Mouse (Mus musculus): Measurements from ENCODE around the gene Prkcb. TPM values are rescaled to one million over a fixed set of nuclear protein-coding genes. Genes with fewer than 3 reads are reported as not detected.

Prkcb gene
- polyA plus RNA-seq, 1 experiment from 2014 or later, result 4.8 TPM

- no peaks in the 10 kb centered on the region for H3K27me3 ChIP-seq (ENCODE audit: insufficient read depth, low read length)
- no peak overlapping the region for H3K4me3 ChIP-seq (ENCODE audit: low read length)
- peak; percentile 59 for ATAC-seq (ENCODE audit: low FRiP score, low TSS enrichment)
- no peak overlapping the region for H3K9ac ChIP-seq (replicated peaks; ENCODE audit: low read length)
- 29% methylated on average over 21 of the region's 21 CpGs for WGBS
- no peaks in the 10 kb centered on the region for H3K9me3 ChIP-seq (ENCODE audit: low read length)
- H3K4me2 ChIP-seq (replicated peaks; ENCODE audit: low read depth, low read length), result peak overlapping the region; percentile 30
- H3K27ac ChIP-seq (ENCODE audit: low read length), result no peak overlapping the region
- H3K36me3 ChIP-seq (ENCODE audit: insufficient read depth, low read length), result no peaks in the 10 kb centered on the region
- H3K4me1 ChIP-seq (ENCODE audit: insufficient read depth, low read length), result no peaks in the 10 kb centered on the region
These were observed 37.1 kb upstream of the Prkcb start for GRCm38 (mm10) chr7:122251197-122252011.

- H3K4me1 ChIP-seq (ENCODE audit: insufficient read depth, low read length), result no peaks in the 10 kb centered on the region
- H3K9ac ChIP-seq (replicated peaks; ENCODE audit: low read length), result no peak overlapping the region
- H3K4me3 ChIP-seq (ENCODE audit: low read length), result no peak overlapping the region
- no peaks in the 10 kb centered on the region for H3K27me3 ChIP-seq (ENCODE audit: insufficient read depth, low read length)
- no peak for ATAC-seq (ENCODE audit: low FRiP score, low TSS enrichment)
- WGBS, result 83% methylated on average over 7 of the region's 7 CpGs
- H3K27ac ChIP-seq (ENCODE audit: low read length), result no peak overlapping the region
- no peaks in the 10 kb centered on the region for H3K9me3 ChIP-seq (ENCODE audit: low read length)
- H3K36me3 ChIP-seq (ENCODE audit: insufficient read depth, low read length), result no peaks in the 10 kb centered on the region
- no peak overlapping the region for H3K4me2 ChIP-seq (replicated peaks; ENCODE audit: low read depth, low read length)
These were observed 31.8 kb upstream of the Prkcb start for GRCm38 (mm10) chr7:122256722-122257121.

- H3K4me1 ChIP-seq (ENCODE audit: insufficient read depth, low read length), result no peaks in the 10 kb centered on the region
- H3K9me3 ChIP-seq (ENCODE audit: low read length), result no peaks in the 10 kb centered on the region
- no peak overlapping the region for H3K4me2 ChIP-seq (replicated peaks; ENCODE audit: low read depth, low read length)
- 82% methylated on average over 4 of the region's 4 CpGs for WGBS
- ATAC-seq (ENCODE audit: low FRiP score, low TSS enrichment), result no peak
- H3K27ac ChIP-seq (ENCODE audit: low read length), result no peak overlapping the region
- no peaks in the 10 kb centered on the region for H3K27me3 ChIP-seq (ENCODE audit: insufficient read depth, low read length)
- no peaks in the 10 kb centered on the region for H3K36me3 ChIP-seq (ENCODE audit: insufficient read depth, low read length)
- H3K9ac ChIP-seq (replicated peaks; ENCODE audit: low read length), result no peak overlapping the region
- H3K4me3 ChIP-seq (ENCODE audit: low read length), result no peak overlapping the region
These were observed 30.0 kb upstream of the Prkcb start for GRCm38 (mm10) chr7:122258521-122258920.

GRCm38 (mm10) chr7:122260055-122260602, 28.4 kb upstream of the Prkcb start:
- H3K27ac ChIP-seq (ENCODE audit: low read length), result no peak overlapping the region
- no peak for ATAC-seq (ENCODE audit: low FRiP score, low TSS enrichment)
- 78% methylated on average over 5 of the region's 5 CpGs for WGBS

GRCm38 (mm10) chr7:122268983-122269486, 19.5 kb upstream of the Prkcb start:
- no peak overlapping the region for H3K27ac ChIP-seq (ENCODE audit: low read length)
- H3K27me3 ChIP-seq (ENCODE audit: insufficient read depth, low read length), result no peaks in the 10 kb centered on the region
- no peaks in the 10 kb centered on the region for H3K9me3 ChIP-seq (ENCODE audit: low read length)
- H3K9ac ChIP-seq (replicated peaks; ENCODE audit: low read length), result no peak overlapping the region
- no peaks in the 10 kb centered on the region for H3K36me3 ChIP-seq (ENCODE audit: insufficient read depth, low read length)
- no peak for ATAC-seq (ENCODE audit: low FRiP score, low TSS enrichment)
- no peaks in the 10 kb centered on the region for H3K4me1 ChIP-seq (ENCODE audit: insufficient read depth, low read length)
- H3K4me2 ChIP-seq (replicated peaks; ENCODE audit: low read depth, low read length), result no peak overlapping the region
- WGBS, result 68% methylated on average over 4 of the region's 4 CpGs
- no peak overlapping the region for H3K4me3 ChIP-seq (ENCODE audit: low read length)

More at GRCm38 (mm10) chr7:122260055-122260602, 28.4 kb upstream of the Prkcb start:
- Histone ChIP-seq H3K27me3 (ENCODE audit: insufficient read depth, low read length) (no peaks in the 10 kb centered on the region), H3K36me3 (ENCODE audit: insufficient read depth, low read length) (no peaks in the 10 kb centered on the region), H3K4me1 (ENCODE audit: insufficient read depth, low read length) (no peaks in the 10 kb centered on the region), H3K9me3 (ENCODE audit: low read length) (no peaks in the 10 kb centered on the region), H3K9ac (replicated peaks; ENCODE audit: low read length) (no peak overlapping the region), H3K4me3 (ENCODE audit: low read length) (no peak overlapping the region), H3K4me2 (replicated peaks; ENCODE audit: low read depth, low read length) (no peak overlapping the region)

GRCm38 (mm10) chr7:122272334-122272733, 16.2 kb upstream of the Prkcb start:
- no peak overlapping the region for H3K4me2 ChIP-seq (replicated peaks; ENCODE audit: low read depth, low read length)
- H3K27ac ChIP-seq (ENCODE audit: low read length), result no peak overlapping the region
- no peak overlapping the region for H3K4me3 ChIP-seq (ENCODE audit: low read length)
- H3K9me3 ChIP-seq (ENCODE audit: low read length), result no peaks in the 10 kb centered on the region
- no peak for ATAC-seq (ENCODE audit: low FRiP score, low TSS enrichment)
- no peaks in the 10 kb centered on the region for H3K4me1 ChIP-seq (ENCODE audit: insufficient read depth, low read length)
- H3K9ac ChIP-seq (replicated peaks; ENCODE audit: low read length), result no peak overlapping the region
- H3K36me3 ChIP-seq (ENCODE audit: insufficient read depth, low read length), result no peaks in the 10 kb centered on the region
- H3K27me3 ChIP-seq (ENCODE audit: insufficient read depth, low read length), result no peaks in the 10 kb centered on the region
- 88% methylated on average over 2 of the region's 2 CpGs for WGBS

GRCm38 (mm10) chr7:122279580-122279979, 9.0 kb upstream of the Prkcb start:
- Histone ChIP-seq H3K4me1 (ENCODE audit: insufficient read depth, low read length) (no peaks in the 10 kb centered on the region), H3K27me3 (ENCODE audit: insufficient read depth, low read length) (no peaks in the 10 kb centered on the region), H3K27ac (ENCODE audit: low read length) (no peak overlapping the region), H3K4me3 (ENCODE audit: low read length) (no peak overlapping the region), H3K9me3 (ENCODE audit: low read length) (no peaks in the 10 kb centered on the region), H3K36me3 (ENCODE audit: insufficient read depth, low read length) (no peaks in the 10 kb centered on the region), H3K9ac (replicated peaks; ENCODE audit: low read length) (no peak overlapping the region), H3K4me2 (replicated peaks; ENCODE audit: low read depth, low read length) (no peak overlapping the region)
- no peak for ATAC-seq (ENCODE audit: low FRiP score, low TSS enrichment)
- 79% methylated on average over 9 of the region's 9 CpGs for WGBS

- Histone ChIP-seq H3K36me3 (ENCODE audit: insufficient read depth, low read length) (no peaks in the 10 kb centered on the region), H3K9me3 (ENCODE audit: low read length) (no peaks in the 10 kb centered on the region), H3K27ac (ENCODE audit: low read length) (no peak overlapping the region), H3K4me1 (ENCODE audit: insufficient read depth, low read length) (no peaks in the 10 kb centered on the region), H3K9ac (replicated peaks; ENCODE audit: low read length) (no peak overlapping the region), H3K27me3 (ENCODE audit: insufficient read depth, low read length) (no peaks in the 10 kb centered on the region), H3K4me3 (ENCODE audit: low read length) (no peak overlapping the region), H3K4me2 (replicated peaks; ENCODE audit: low read depth, low read length) (no peak overlapping the region)
- no peak for ATAC-seq (ENCODE audit: low FRiP score, low TSS enrichment)
- 68% methylated on average over 2 of the region's 2 CpGs for WGBS
These were observed 8.2 kb upstream of the Prkcb start for GRCm38 (mm10) chr7:122280334-122280733.

GRCm38 (mm10) chr7:122282584-122282983, 6.0 kb upstream of the Prkcb start:
- no peaks in the 10 kb centered on the region for H3K36me3 ChIP-seq (ENCODE audit: insufficient read depth, low read length)
- 86% methylated on average over 2 of the region's 2 CpGs for WGBS
- no peak overlapping the region for H3K4me3 ChIP-seq (ENCODE audit: low read length)
- H3K4me1 ChIP-seq (ENCODE audit: insufficient read depth, low read length), result no peaks in the 10 kb centered on the region
- H3K9ac ChIP-seq (replicated peaks; ENCODE audit: low read length), result no peak overlapping the region
- no peak overlapping the region for H3K27ac ChIP-seq (ENCODE audit: low read length)
- peaks cover under 1% of the 10 kb centered on the region; the same call in 1 of the 2 replicates for H3K27me3 ChIP-seq (ENCODE audit: insufficient read depth, low read length)
- H3K4me2 ChIP-seq (replicated peaks; ENCODE audit: low read depth, low read length), result no peak overlapping the region
- H3K9me3 ChIP-seq (ENCODE audit: low read length), result no peaks in the 10 kb centered on the region
- ATAC-seq (ENCODE audit: low FRiP score, low TSS enrichment), result no peak

GRCm38 (mm10) chr7:122287217-122287616, 1.3 kb upstream of the Prkcb start:
- no peaks in the 10 kb centered on the region for H3K36me3 ChIP-seq (ENCODE audit: insufficient read depth, low read length)
- H3K27me3 ChIP-seq (ENCODE audit: insufficient read depth, low read length), result peaks cover 41% of the 10 kb centered on the region
- H3K9me3 ChIP-seq (ENCODE audit: low read length), result no peaks in the 10 kb centered on the region
- no peak overlapping the region for H3K9ac ChIP-seq (replicated peaks; ENCODE audit: low read length)
- WGBS, result 23% methylated on average over 1 of the region's 1 CpGs
- no peak for ATAC-seq (ENCODE audit: low FRiP score, low TSS enrichment)
- no peak overlapping the region for H3K27ac ChIP-seq (ENCODE audit: low read length)
- no peak overlapping the region for H3K4me3 ChIP-seq (ENCODE audit: low read length)
- peaks cover 17% of the 10 kb centered on the region for H3K4me1 ChIP-seq (ENCODE audit: insufficient read depth, low read length)
- H3K4me2 ChIP-seq (replicated peaks; ENCODE audit: low read depth, low read length), result no peak overlapping the region

All from kidney, embryonic 16.5 days (tissue).